Mouse (Mus musculus): Measurements from ENCODE around the gene Gm37240. TPM values are rescaled to one million over a fixed set of nuclear protein-coding genes. Genes with fewer than 3 reads are reported as not detected.

The Gm37240 gene
- polyA plus RNA-seq, 1 experiment, result 1.0 TPM

- Histone ChIP-seq H3K4me3 (replicated peaks; ENCODE audit: control insufficient read depth, low read depth, low read length) (no peak overlapping the region), H3K4me1 (ENCODE audit: control insufficient read depth, insufficient read depth, low read length) (no peaks in the 10 kb centered on the region), H3K27ac (ENCODE audit: control insufficient read depth, insufficient read depth, low read depth, low read length, poor library complexity) (no peak overlapping the region)
- no peak for TF ChIP-seq POLR2A (IDR thresholded peaks at IDR 0.05; ENCODE audit: borderline replicate concordance, control insufficient read depth, low read depth, low read length)
- TF ChIP-seq CTCF (IDR thresholded peaks at IDR 0.05; ENCODE audit: control insufficient read depth, insufficient read depth, low read length), result no peak
- 78% methylated on average over 5 of the region's 5 CpGs for WGBS
These were observed 522.6 kb downstream of the Gm37240 start for GRCm38 (mm10) chr3:85364591-85365343.

DNA sequence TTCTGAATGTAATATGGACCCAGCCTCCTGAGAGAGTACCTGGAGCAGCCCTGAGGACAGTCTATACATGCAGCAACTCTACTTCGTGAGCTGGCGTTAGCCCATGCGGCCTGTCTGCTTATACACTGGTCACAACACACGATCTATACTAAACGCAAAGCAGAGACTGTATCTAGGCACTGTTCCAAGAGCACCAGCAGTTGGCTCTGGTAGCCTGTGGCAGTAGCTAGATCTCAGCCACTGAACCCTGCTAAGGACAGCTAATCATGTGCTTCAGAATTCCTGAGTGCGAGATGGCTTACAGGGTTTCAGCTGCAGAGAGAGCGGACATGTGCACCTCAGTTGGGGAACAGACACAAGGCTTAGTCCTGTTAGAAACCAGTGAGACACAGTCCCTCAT lies 524.4 kb downstream of the Gm37240 start:
- H3K4me1 ChIP-seq (ENCODE audit: control insufficient read depth, insufficient read depth, low read length), result no peaks in the 10 kb centered on the region
- 94% methylated on average over 7 of the region's 7 CpGs for WGBS
- H3K4me3 ChIP-seq (replicated peaks; ENCODE audit: control insufficient read depth, low read depth, low read length), result no peak overlapping the region
- TF ChIP-seq POLR2A (IDR thresholded peaks at IDR 0.05; ENCODE audit: borderline replicate concordance, control insufficient read depth, low read depth, low read length) (no peak), CTCF (IDR thresholded peaks at IDR 0.05; ENCODE audit: control insufficient read depth, insufficient read depth, low read length) (no peak)
- H3K27ac ChIP-seq (ENCODE audit: control insufficient read depth, insufficient read depth, low read depth, low read length, poor library complexity), result no peak overlapping the region

- no peaks in the 10 kb centered on the region for H3K4me1 ChIP-seq (ENCODE audit: control insufficient read depth, insufficient read depth, low read length)
- H3K27ac ChIP-seq (ENCODE audit: control insufficient read depth, insufficient read depth, low read depth, low read length, poor library complexity), result no peak overlapping the region
- WGBS, result 80% methylated on average over 3 of the region's 3 CpGs
- H3K4me3 ChIP-seq (replicated peaks; ENCODE audit: control insufficient read depth, low read depth, low read length), result no peak overlapping the region
- no peak for TF ChIP-seq POLR2A (IDR thresholded peaks at IDR 0.05; ENCODE audit: borderline replicate concordance, control insufficient read depth, low read depth, low read length)
- TF ChIP-seq CTCF (IDR thresholded peaks at IDR 0.05; ENCODE audit: control insufficient read depth, insufficient read depth, low read length), result no peak
These were observed 530.9 kb downstream of the Gm37240 start for GRCm38 (mm10) chr3:85356373-85356772.

DNA sequence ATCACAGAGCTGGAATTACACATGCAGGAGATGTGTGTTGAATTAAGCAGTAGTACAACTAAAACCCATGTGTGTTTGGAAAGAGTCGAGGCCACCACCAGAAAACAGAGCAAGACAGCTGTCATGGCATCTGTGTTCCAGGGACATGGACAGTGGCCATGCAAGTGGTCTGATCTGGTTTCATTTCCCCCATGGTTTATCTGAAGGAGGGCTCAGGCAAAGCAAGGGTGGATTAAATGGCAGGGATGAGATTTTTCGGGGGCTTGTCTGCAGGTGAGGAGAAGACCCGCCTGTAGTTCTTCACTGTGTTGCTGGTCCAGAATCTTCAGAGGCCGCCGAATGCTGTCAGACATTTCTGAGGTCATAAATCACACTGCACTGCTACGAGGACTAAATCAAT lies 539.3 kb downstream of the Gm37240 start:
- WGBS, result 62% methylated on average over 6 of the region's 6 CpGs
- no peak overlapping the region for H3K4me3 ChIP-seq (replicated peaks; ENCODE audit: control insufficient read depth, low read depth, low read length)
- H3K4me1 ChIP-seq (ENCODE audit: control insufficient read depth, insufficient read depth, low read length), result no peaks in the 10 kb centered on the region
- TF ChIP-seq CTCF (IDR thresholded peaks at IDR 0.05; ENCODE audit: control insufficient read depth, insufficient read depth, low read length) (no peak), POLR2A (IDR thresholded peaks at IDR 0.05; ENCODE audit: borderline replicate concordance, control insufficient read depth, low read depth, low read length) (no peak)
- H3K27ac ChIP-seq (ENCODE audit: control insufficient read depth, insufficient read depth, low read depth, low read length, poor library complexity), result no peak overlapping the region

- 83% methylated on average over 12 of the region's 12 CpGs for WGBS
- Histone ChIP-seq H3K4me3 (replicated peaks; ENCODE audit: control insufficient read depth, low read depth, low read length) (no peak overlapping the region), H3K27ac (ENCODE audit: control insufficient read depth, insufficient read depth, low read depth, low read length, poor library complexity) (no peak overlapping the region), H3K4me1 (ENCODE audit: control insufficient read depth, insufficient read depth, low read length) (no peaks in the 10 kb centered on the region)
- TF ChIP-seq POLR2A (IDR thresholded peaks at IDR 0.05; ENCODE audit: borderline replicate concordance, control insufficient read depth, low read depth, low read length), result no peak
- no peak for TF ChIP-seq CTCF (IDR thresholded peaks at IDR 0.05; ENCODE audit: control insufficient read depth, insufficient read depth, low read length)
These were observed 546.0 kb downstream of the Gm37240 start for GRCm38 (mm10) chr3:85341103-85341860.

DNA sequence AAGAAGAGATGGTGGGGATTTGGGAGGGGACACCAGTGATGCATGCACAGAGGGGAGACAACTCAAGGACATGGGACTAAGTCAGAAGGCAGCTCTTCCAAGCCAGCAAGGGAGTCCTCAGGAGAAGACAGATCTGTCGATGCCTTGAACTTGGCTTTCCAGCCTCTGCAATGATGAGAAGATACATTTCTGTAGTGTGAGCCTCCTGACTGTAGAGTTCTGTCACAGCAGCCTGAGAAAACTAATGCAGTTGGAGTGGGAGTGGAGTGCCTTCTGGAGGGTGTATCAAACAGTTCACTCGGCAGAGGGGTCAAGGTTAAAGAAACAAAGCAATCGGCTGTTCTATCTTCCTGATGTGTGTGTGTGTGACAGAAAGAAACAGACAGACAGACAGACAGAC lies 546.8 kb downstream of the Gm37240 start:
- 77% methylated on average over 3 of the region's 3 CpGs for WGBS
- Histone ChIP-seq H3K27ac (ENCODE audit: control insufficient read depth, insufficient read depth, low read depth, low read length, poor library complexity) (no peak overlapping the region), H3K4me3 (replicated peaks; ENCODE audit: control insufficient read depth, low read depth, low read length) (no peak overlapping the region), H3K4me1 (ENCODE audit: control insufficient read depth, insufficient read depth, low read length) (no peaks in the 10 kb centered on the region)
- TF ChIP-seq POLR2A (IDR thresholded peaks at IDR 0.05; ENCODE audit: borderline replicate concordance, control insufficient read depth, low read depth, low read length), result no peak
- TF ChIP-seq CTCF (IDR thresholded peaks at IDR 0.05; ENCODE audit: control insufficient read depth, insufficient read depth, low read length), result no peak

DNA sequence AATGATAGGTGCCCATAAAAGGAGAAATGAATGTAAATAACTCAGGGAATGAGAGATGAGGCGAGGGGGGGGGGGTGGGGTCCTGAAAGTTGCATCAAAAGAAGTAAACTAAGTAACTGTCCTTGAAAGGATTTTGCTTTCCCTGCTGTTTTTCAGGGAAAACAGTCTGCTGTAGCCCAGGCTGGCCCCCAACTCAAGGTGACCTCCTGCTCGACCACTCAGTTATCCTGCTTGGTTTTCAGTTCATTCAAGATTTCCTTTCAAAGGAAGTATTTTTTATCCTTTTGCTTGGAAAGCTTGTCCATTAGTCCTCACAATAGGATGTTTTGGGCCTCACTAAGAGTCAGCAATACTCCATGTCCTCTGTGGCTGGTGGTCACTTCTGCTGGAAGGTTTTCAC lies 547.4 kb downstream of the Gm37240 start:
- TF ChIP-seq CTCF (IDR thresholded peaks at IDR 0.05; ENCODE audit: control insufficient read depth, insufficient read depth, low read length), result no peak
- no peak for TF ChIP-seq POLR2A (IDR thresholded peaks at IDR 0.05; ENCODE audit: borderline replicate concordance, control insufficient read depth, low read depth, low read length)
- Histone ChIP-seq H3K4me1 (ENCODE audit: control insufficient read depth, insufficient read depth, low read length) (no peaks in the 10 kb centered on the region), H3K27ac (ENCODE audit: control insufficient read depth, insufficient read depth, low read depth, low read length, poor library complexity) (no peak overlapping the region), H3K4me3 (replicated peaks; ENCODE audit: control insufficient read depth, low read depth, low read length) (no peak overlapping the region)
- WGBS, result 56% methylated on average over 2 of the region's 2 CpGs

- Histone ChIP-seq H3K4me3 (replicated peaks; ENCODE audit: control insufficient read depth, low read depth, low read length) (no peak overlapping the region), H3K27ac (ENCODE audit: control insufficient read depth, insufficient read depth, low read depth, low read length, poor library complexity) (no peak overlapping the region), H3K4me1 (ENCODE audit: control insufficient read depth, insufficient read depth, low read length) (no peaks in the 10 kb centered on the region)
- WGBS, result 88% methylated on average over 10 of the region's 10 CpGs
- no peak for TF ChIP-seq POLR2A (IDR thresholded peaks at IDR 0.05; ENCODE audit: borderline replicate concordance, control insufficient read depth, low read depth, low read length)
- no peak for TF ChIP-seq CTCF (IDR thresholded peaks at IDR 0.05; ENCODE audit: control insufficient read depth, insufficient read depth, low read length)
These were observed 548.0 kb downstream of the Gm37240 start for GRCm38 (mm10) chr3:85339269-85339820.
